Mouse (Mus musculus) MEL (cell line): ENCODE measurements at regions not wholly inside any gene's neighbourhood (a gene's known extent, or its start where the extent isn't known, plus 50 kb on each side); places are given as distances from the start of the nearest gene placed in this dataset.

Experiments
- DNase-seq: peaks from one replicate; pipeline ENCODE4 v3.0.0; 2011; ENCODE audit warnings: low read depth, low spot score
- H3K27ac ChIP-seq: 2 replicates; pipeline ENCODE4 v1.5.1; 2012; ENCODE audit warnings: low read depth, mild to moderate bottlenecking, control low read depth, low read length, moderate library complexity; ENCODE audit not compliant: control insufficient read depth
- H3K27me3 ChIP-seq, 2 experiments: fragments of 150-350 bp in 1 of 2; sonication (generic) in 1 of 2; 2 replicates each; pipeline ENCODE4 v1.6.1; 2012; ENCODE audit warnings: low read length in 2 of 2, mild to moderate bottlenecking in 2 of 2, improper control_type of control experiment in 1 of 2, moderate library complexity in 1 of 2; ENCODE audit not compliant: insufficient read depth in 2 of 2, control insufficient read depth in 1 of 2
- H3K36me3 ChIP-seq, 2 experiments: 2 replicates each; pipeline ENCODE4 v1.6.1; 2012 to 2014; ENCODE audit warnings: low read length in 2 of 2, improper control_type of control experiment in 1 of 2, inconsistent platforms in 1 of 2, mild to moderate bottlenecking in 1 of 2; ENCODE audit not compliant: insufficient read depth in 2 of 2, control insufficient read depth in 1 of 2
- H3K4me1 ChIP-seq, 2 experiments: fragments of 150-350 bp in 1 of 2; sonication (generic) in 1 of 2; 2 replicates each; pipeline ENCODE4 v1.6.1; 2012; ENCODE audit warnings: low read length in 2 of 2, improper control_type of control experiment in 1 of 2, mild to moderate bottlenecking in 1 of 2; ENCODE audit not compliant: insufficient read depth in 2 of 2, control insufficient read depth in 1 of 2
- H3K4me3 ChIP-seq, 2 experiments: fragments of 150-350 bp in 1 of 2; sonication (generic) in 1 of 2; 2 replicates each; pipeline ENCODE4 v1.5.1; 2012; ENCODE audit warnings: low read depth in 2 of 2, low read length in 2 of 2, mild to moderate bottlenecking in 2 of 2, moderate library complexity in 2 of 2, control low read depth in 1 of 2, improper control_type of control experiment in 1 of 2; ENCODE audit not compliant: control insufficient read depth in 1 of 2, insufficient read depth in 1 of 2
- H3K79me2 ChIP-seq: 2 replicates; pipeline ENCODE4 v1.6.1; 2012; ENCODE audit warnings: mild to moderate bottlenecking, low read length, moderate library complexity; ENCODE audit not compliant: control insufficient read depth, poor library complexity, insufficient read depth
- H3K9ac ChIP-seq: 2 replicates; pipeline ENCODE4 v1.6.1; 2012; ENCODE audit warnings: low read depth, mild to moderate bottlenecking, control low read depth, low read length, moderate library complexity; ENCODE audit not compliant: control insufficient read depth, poor library complexity, severe bottlenecking
- H3K9me3 ChIP-seq: fragments of 150-350 bp; sonication (generic); replicated peaks from 2 replicates; pipeline ENCODE4 v1.6.1; 2012; ENCODE audit warnings: mild to moderate bottlenecking, low read length, improper control_type of control experiment, moderate library complexity; ENCODE audit not compliant: insufficient read depth
- CHD2 ChIP-seq: IDR thresholded peaks from 2 replicates; pipeline ENCODE4 v1.6.1; 2011; ENCODE audit warnings: low read length, improper control_type of control experiment
- E2F4 ChIP-seq: IDR thresholded peaks from 2 replicates; pipeline ENCODE4 v1.6.1; 2011; ENCODE audit warnings: low read depth, low read length, improper control_type of control experiment, borderline replicate concordance
- ELF1 ChIP-seq: IDR thresholded peaks from 2 replicates; pipeline ENCODE4 v1.6.1; 2014; ENCODE audit warnings: low read depth, mild to moderate bottlenecking, inconsistent platforms, low read length, improper control_type of control experiment, moderate library complexity
- GABPA ChIP-seq: IDR thresholded peaks from 2 replicates; pipeline ENCODE4 v1.6.1; 2012; ENCODE audit warnings: low read depth, mild to moderate bottlenecking, inconsistent platforms, low read length, improper control_type of control experiment, moderate library complexity
- JUND ChIP-seq: IDR thresholded peaks from 2 replicates; pipeline ENCODE4 v1.6.1; 2011; ENCODE audit warnings: low read depth, mild to moderate bottlenecking, improper control_type of control experiment, low read length
- KAT2A ChIP-seq: conservative IDR thresholded peaks from 2 replicates; pipeline ENCODE4 v1.6.1; 2012; ENCODE audit warnings: low read depth, low read length, improper control_type of control experiment, inconsistent platforms
- MAX ChIP-seq: IDR thresholded peaks from 2 replicates; pipeline ENCODE4 v1.6.1; 2011; ENCODE audit warnings: low read length, improper control_type of control experiment
- MAZ ChIP-seq: IDR thresholded peaks from 2 replicates; pipeline ENCODE4 v1.6.1; 2012; ENCODE audit warnings: low read depth, mild to moderate bottlenecking, inconsistent platforms, low read length, improper control_type of control experiment
- MEF2A ChIP-seq: IDR thresholded peaks from 2 replicates; pipeline ENCODE4 v1.6.1; 2014; ENCODE audit warnings: low read depth, mild to moderate bottlenecking, inconsistent platforms, low read length, improper control_type of control experiment; ENCODE audit not compliant: poor library complexity, insufficient replicate concordance, severe bottlenecking; ENCODE audit errors: extremely low read depth
- MYB ChIP-seq: IDR thresholded peaks from 2 replicates; pipeline ENCODE4 v1.6.1; 2011; ENCODE audit warnings: mild to moderate bottlenecking, low read depth, low read length, improper control_type of control experiment
- MYC ChIP-seq: IDR thresholded peaks from 2 replicates; pipeline ENCODE4 v1.6.1; 2011; ENCODE audit warnings: low read depth, mild to moderate bottlenecking, low read length, improper control_type of control experiment, moderate library complexity
- NELFE ChIP-seq: IDR thresholded peaks from 2 replicates; pipeline ENCODE4 v1.6.1; 2011; ENCODE audit warnings: low read depth, low read length, improper control_type of control experiment
- POLR2A ChIP-seq, 2 experiments: IDR thresholded peaks; 2 replicates each; pipeline ENCODE4 v1.6.1; 2011 to 2012; ENCODE audit warnings: low read length in 2 of 2, mild to moderate bottlenecking in 2 of 2, control low read depth in 1 of 2, improper control_type of control experiment in 1 of 2, low read depth in 1 of 2, moderate library complexity in 1 of 2; ENCODE audit not compliant: control insufficient read depth in 1 of 2, insufficient read depth in 1 of 2, poor library complexity in 1 of 2
- POLR2AphosphoS5 ChIP-seq: IDR thresholded peaks from 2 replicates; pipeline ENCODE4 v1.6.1; 2012; ENCODE audit warnings: low read depth, borderline replicate concordance, mild to moderate bottlenecking, inconsistent platforms, low read length, moderate library complexity, mixed read lengths
- RCOR1 ChIP-seq: IDR thresholded peaks from 2 replicates; pipeline ENCODE4 v1.6.1; 2012; ENCODE audit warnings: low read depth, mild to moderate bottlenecking, inconsistent platforms, low read length, improper control_type of control experiment
- TAL1 ChIP-seq: IDR thresholded peaks from 2 replicates; pipeline ENCODE4 v1.6.1; 2012; ENCODE audit warnings: mild to moderate bottlenecking, inconsistent platforms, low read length, moderate library complexity, mixed read lengths
- UBTF ChIP-seq: IDR thresholded peaks from 2 replicates; pipeline ENCODE4 v1.6.1; 2012; ENCODE audit warnings: low read depth, mild to moderate bottlenecking, inconsistent platforms, low read length, improper control_type of control experiment, moderate library complexity, borderline replicate concordance; ENCODE audit not compliant: insufficient read depth
- USF1 ChIP-seq: IDR thresholded peaks from 2 replicates; pipeline ENCODE4 v1.6.1; 2014; ENCODE audit warnings: low read depth, mild to moderate bottlenecking, inconsistent platforms, low read length, improper control_type of control experiment, moderate library complexity
- ZC3H11A ChIP-seq: IDR thresholded peaks from 2 replicates; pipeline ENCODE4 v1.6.1; 2012; ENCODE audit warnings: low read depth, mild to moderate bottlenecking, inconsistent platforms, low read length, improper control_type of control experiment
- ZKSCAN1 ChIP-seq: IDR thresholded peaks from 2 replicates; pipeline ENCODE4 v1.6.1; 2012; ENCODE audit warnings: low read depth, mild to moderate bottlenecking, inconsistent platforms, low read length, improper control_type of control experiment, moderate library complexity
- ZMIZ1 ChIP-seq: IDR thresholded peaks from 2 replicates; pipeline ENCODE4 v1.6.1; 2012; ENCODE audit warnings: low read depth, mild to moderate bottlenecking, inconsistent platforms, low read length, improper control_type of control experiment, moderate library complexity

DNA sequence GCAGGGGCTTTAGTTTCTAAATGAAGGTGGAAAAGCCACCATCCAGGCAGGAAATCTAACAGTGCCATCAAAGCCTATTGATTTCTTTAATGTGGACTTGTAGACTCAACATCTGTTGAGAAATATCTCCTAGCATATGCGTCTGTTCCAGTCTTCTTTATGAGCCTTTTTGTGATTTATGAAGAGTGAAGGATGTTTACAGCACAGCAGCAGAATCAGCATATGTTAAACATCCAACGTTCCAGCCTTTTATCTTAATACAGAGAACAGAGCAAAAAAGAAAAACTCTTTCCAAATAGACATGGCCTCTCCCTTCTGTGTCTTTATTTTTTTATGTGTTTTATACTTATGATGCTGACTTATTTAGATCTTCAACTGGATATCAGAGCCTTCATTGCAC, 573.3 kb downstream of the Basp1 start (continued):
- TF ChIP-seq GABPA (no peak), NELFE (no peak), ZC3H11A (no peak)

DNA sequence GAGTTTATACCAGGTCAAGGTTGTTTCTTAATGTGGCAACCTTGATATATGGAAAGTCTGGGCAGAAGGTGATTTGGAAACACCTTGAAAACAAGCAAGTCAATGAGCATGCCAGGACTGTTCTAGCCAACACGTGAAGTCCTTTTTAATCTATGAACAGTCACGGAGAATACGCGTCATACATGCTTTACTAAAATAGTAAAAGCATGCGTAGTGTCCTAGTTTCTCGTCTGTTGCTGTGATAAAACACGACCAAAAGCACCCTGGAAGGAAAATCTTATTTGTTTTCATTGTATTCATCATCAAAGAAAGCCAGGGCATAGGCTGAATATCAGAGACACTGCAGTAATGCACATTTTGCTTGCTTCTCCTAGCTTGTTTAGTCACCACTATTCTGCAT, 575.2 kb downstream of the Basp1 start:
- Histone ChIP-seq H3K27ac (no peak overlapping the region), H3K9ac (no peak overlapping the region), H3K4me1 (no peaks in the 10 kb centered on the region), H3K4me3 (no peak overlapping the region), H3K36me3 (no peaks in the 10 kb centered on the region), H3K79me2 (no peaks in the 10 kb centered on the region), H3K27me3 (no peaks in the 10 kb centered on the region), H3K9me3 (no peaks in the 10 kb centered on the region)
- TF ChIP-seq USF1 = no peak
- no peak for TF ChIP-seq MYB
- TF ChIP-seq NELFE = no peak
- TF ChIP-seq E2F4 = no peak
- TF ChIP-seq MAZ = no peak
- no peak for TF ChIP-seq RCOR1
- TF ChIP-seq MAX = no peak
- no peak for TF ChIP-seq POLR2A (IDR thresholded peaks at IDR 0.05; ENCODE audit: control insufficient read depth in 1 of 2, insufficient read depth in 1 of 2, low read depth in 1 of 2, low read length in 2 of 2, poor library complexity in 1 of 2)
- TF ChIP-seq CHD2 = no peak
- TF ChIP-seq ZC3H11A = no peak
- no peak for TF ChIP-seq POLR2AphosphoS5
- TF ChIP-seq ZMIZ1 = no peak
- TF ChIP-seq ELF1 = no peak
- no peak for TF ChIP-seq MEF2A
- no peak for TF ChIP-seq KAT2A
- no peak for TF ChIP-seq JUND
- no peak for TF ChIP-seq TAL1
- TF ChIP-seq MYC = no peak
- TF ChIP-seq UBTF = no peak
- DNase-seq = no peak

DNA sequence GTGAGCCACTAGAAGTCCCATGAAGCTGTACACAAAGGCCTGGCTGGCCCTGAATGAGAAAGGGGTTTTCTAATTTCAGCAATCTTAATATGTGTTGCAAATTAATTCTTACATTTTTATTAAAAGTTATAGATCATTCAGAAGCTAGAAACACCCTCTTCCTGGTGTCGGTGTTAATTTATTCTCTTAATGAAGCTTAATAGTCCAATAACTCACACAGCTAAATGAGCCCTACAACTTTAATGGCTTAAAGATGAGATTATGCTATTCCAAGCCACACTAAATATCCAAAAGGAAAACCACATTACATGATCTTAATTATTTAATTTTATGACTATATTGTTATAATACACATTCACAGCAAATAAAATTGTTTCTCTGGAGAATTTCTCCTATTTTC, 585.7 kb downstream of the Basp1 start:
- Histone ChIP-seq H3K4me3 (no peak overlapping the region), H3K27me3 (no peaks in the 10 kb centered on the region), H3K27ac (no peak overlapping the region), H3K79me2 (no peaks in the 10 kb centered on the region), H3K9me3 (no peaks in the 10 kb centered on the region), H3K36me3 (no peaks in the 10 kb centered on the region), H3K9ac (no peak overlapping the region), H3K4me1 (no peaks in the 10 kb centered on the region)
- DNase-seq = no peak
- TF ChIP-seq TAL1 = no peak
- no peak for TF ChIP-seq ZKSCAN1
- TF ChIP-seq USF1 = no peak
